Mouse (Mus musculus): ENCODE data around the gene Bcl2l2. TPM values are rescaled to one million over a fixed set of nuclear protein-coding genes. Genes with fewer than 3 reads are reported as not detected.

The Bcl2l2 gene
- polyA plus RNA-seq, 1 experiment = 20.5 TPM

GRCm38 (mm10) chr14:54875844-54876538, 7.2 kb upstream of the Bcl2l2 start:
- peak overlapping the region; percentile 68 for H3ac ChIP-seq (ENCODE audit: control insufficient read depth, insufficient read length)
- H3K27me3 ChIP-seq (ENCODE audit: control insufficient read depth, insufficient read depth, insufficient read length) = no peaks in the 10 kb centered on the region
- H3K4me2 ChIP-seq (ENCODE audit: low read depth) = peak overlapping the region; percentile 97
- peak overlapping the region; percentile 29 for H3K4me3 ChIP-seq
- TF ChIP-seq POLR2AphosphoS2 (IDR thresholded peaks at IDR 0.05; ENCODE audit: insufficient read length, low read depth) = no peak
- no peak for TF ChIP-seq POLR2A (IDR thresholded peaks at IDR 0.05; ENCODE audit: insufficient read length, low read depth)
- H3K79me2 ChIP-seq (ENCODE audit: control insufficient read depth, insufficient read depth) = no peaks in the 10 kb centered on the region
- H3K36me3 ChIP-seq (ENCODE audit: control insufficient read depth, insufficient read depth) = no peaks in the 10 kb centered on the region

DNA sequence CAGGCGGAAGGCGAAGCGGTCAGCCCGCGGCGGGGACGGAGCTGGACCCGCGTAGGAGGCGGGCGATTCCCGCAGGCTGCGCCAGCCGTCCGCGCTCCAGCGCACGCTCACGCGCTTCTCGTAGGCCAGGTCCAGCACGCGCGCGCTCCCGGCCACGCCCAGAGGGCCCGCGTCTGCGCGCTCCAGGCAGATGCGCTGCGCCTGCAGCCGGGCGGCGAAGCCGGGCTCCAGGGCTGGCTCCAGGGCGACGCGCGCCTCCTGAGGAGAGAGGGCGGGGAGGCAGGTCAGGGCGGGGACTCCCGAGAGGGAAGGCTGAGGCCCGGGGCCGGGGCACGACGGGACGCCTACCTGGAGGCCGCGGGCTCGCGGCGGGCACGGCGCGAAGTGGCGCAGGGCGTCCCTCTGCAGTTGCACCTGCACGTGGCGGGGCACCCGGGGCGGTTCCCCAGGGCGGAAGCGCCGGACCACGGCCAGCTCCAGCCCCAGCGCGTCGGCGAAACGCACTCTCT, 6.6 kb upstream of the Bcl2l2 start:
- TF ChIP-seq MYOD1 (IDR thresholded peaks at IDR 0.05; ENCODE audit: control insufficient read depth in 1 of 3, insufficient read length in 2 of 3, low read depth in 2 of 3) = peak in 2 of 3 experiments; percentile 4 to 40
- no peak for TF ChIP-seq REST (IDR thresholded peaks at IDR 0.05; ENCODE audit: insufficient read depth, insufficient read length)
- no peak for TF ChIP-seq MYOG (IDR thresholded peaks at IDR 0.05; ENCODE audit: control insufficient read depth in 1 of 3, insufficient read depth in 1 of 3, insufficient read length in 2 of 3, low read depth in 2 of 3)
- TF ChIP-seq TCF12 (IDR thresholded peaks at IDR 0.05; ENCODE audit: insufficient read depth, poor library complexity, severe bottlenecking) = no peak
- TF ChIP-seq USF1 (IDR thresholded peaks at IDR 0.05; ENCODE audit: low read depth) = no peak
- TF ChIP-seq POLR2A (IDR thresholded peaks at IDR 0.05; ENCODE audit: insufficient read length, low read depth) = peak; percentile 94
- TF ChIP-seq CEBPB (IDR thresholded peaks at IDR 0.05; ENCODE audit: insufficient read depth, poor library complexity, severe bottlenecking) = no peak
- peak; percentile 91 for TF ChIP-seq POLR2AphosphoS2 (IDR thresholded peaks at IDR 0.05; ENCODE audit: insufficient read length, low read depth)
- peak overlapping the region; percentile 29 for H3K4me3 ChIP-seq
- H3K36me3 ChIP-seq (ENCODE audit: control insufficient read depth, insufficient read depth) = no peaks in the 10 kb centered on the region
- peak overlapping the region; percentile 97 for H3K4me2 ChIP-seq (ENCODE audit: low read depth)
- peak overlapping the region; percentile 68 for H3ac ChIP-seq (ENCODE audit: control insufficient read depth, insufficient read length)
- no peaks in the 10 kb centered on the region for H3K79me2 ChIP-seq (ENCODE audit: control insufficient read depth, insufficient read depth)
- H3K27me3 ChIP-seq (ENCODE audit: control insufficient read depth, insufficient read depth, insufficient read length) = no peaks in the 10 kb centered on the region

DNA sequence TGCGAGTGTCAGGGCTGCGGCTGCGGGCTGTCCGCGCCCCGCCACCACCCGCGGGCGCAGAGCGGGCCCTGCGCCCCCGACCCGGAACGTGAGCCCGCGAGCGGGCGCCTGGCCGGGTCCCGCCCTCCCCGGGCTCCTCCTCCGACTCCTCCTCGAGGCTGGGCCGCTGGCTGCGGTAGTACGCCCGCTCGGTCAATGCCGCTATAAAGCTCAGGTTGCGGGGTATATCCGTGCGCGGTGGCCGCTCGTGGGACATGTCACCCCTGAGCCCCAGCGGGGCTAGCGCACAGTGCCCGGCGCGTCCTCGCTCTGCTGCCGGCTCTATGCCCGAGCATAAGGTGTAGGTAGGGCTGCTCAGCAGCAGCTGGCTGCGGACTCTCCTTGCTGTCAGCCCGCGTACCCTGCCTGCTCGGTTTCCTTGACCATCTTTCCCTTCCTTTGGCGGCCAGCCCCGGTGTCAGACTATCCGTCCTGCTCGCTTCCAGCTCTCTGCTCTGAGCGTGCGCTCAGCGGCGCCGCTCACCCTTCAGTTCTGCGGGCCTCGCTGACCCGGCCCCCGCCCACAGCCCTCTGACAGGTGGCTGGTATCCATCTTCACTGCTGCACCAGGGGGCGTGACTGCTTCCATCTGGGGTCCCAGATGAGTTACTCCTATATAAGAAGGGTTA, 6.0 kb upstream of the Bcl2l2 start, which contains the start of gene Ppp1r3e:
Gene Ppp1r3e, minus strand, starts transcription at position 503 of the 668 bp plus-strand sequence.
- TF ChIP-seq POLR2A (IDR thresholded peaks at IDR 0.05; ENCODE audit: insufficient read length, low read depth) (peak; percentile 9), MYOD1 (IDR thresholded peaks at IDR 0.05; ENCODE audit: control insufficient read depth in 1 of 3, insufficient read length in 2 of 3, low read depth in 2 of 3) (peak in 1 of 3 experiments; percentile 66), MYOG (IDR thresholded peaks at IDR 0.05; ENCODE audit: control insufficient read depth in 1 of 3, insufficient read depth in 1 of 3, insufficient read length in 2 of 3, low read depth in 2 of 3) (peak in 2 of 3 experiments; percentile 13 to 19), MAX (IDR thresholded peaks at IDR 0.05; ENCODE audit: low read depth) (no peak), POLR2AphosphoS2 (IDR thresholded peaks at IDR 0.05; ENCODE audit: insufficient read length, low read depth) (no peak), TCF12 (IDR thresholded peaks at IDR 0.05; ENCODE audit: insufficient read depth, poor library complexity, severe bottlenecking) (no peak)
- no peaks in the 10 kb centered on the region for H3K79me2 ChIP-seq (ENCODE audit: control insufficient read depth, insufficient read depth)
- no peaks in the 10 kb centered on the region for H3K27me3 ChIP-seq (ENCODE audit: control insufficient read depth, insufficient read depth, insufficient read length)
- H3K4me2 ChIP-seq (ENCODE audit: low read depth) = peak within 1 kb of the TSS; percentile 97
- H3K36me3 ChIP-seq (ENCODE audit: control insufficient read depth, insufficient read depth) = no peaks in the 10 kb centered on the region
- peak within 1 kb of the TSS; percentile 29 for H3K4me3 ChIP-seq
- peak within 1 kb of the TSS; percentile 68 for H3ac ChIP-seq (ENCODE audit: control insufficient read depth, insufficient read length)

GRCm38 (mm10) chr14:54884022-54884712, 990 bp downstream of the Bcl2l2 start:
- Histone ChIP-seq H3K36me3 (ENCODE audit: control insufficient read depth, insufficient read depth) (no peaks in the 10 kb centered on the region), H3K4me3 (peak overlapping the region; percentile 93), H3K27me3 (ENCODE audit: control insufficient read depth, insufficient read depth, insufficient read length) (no peaks in the 10 kb centered on the region), H3K79me2 (ENCODE audit: control insufficient read depth, insufficient read depth) (peaks cover 25% of the 10 kb centered on the region), H3ac (ENCODE audit: control insufficient read depth, insufficient read length) (peak overlapping the region; percentile 20), H3K4me2 (ENCODE audit: low read depth) (peak overlapping the region; percentile 93)
- no peak for TF ChIP-seq USF1 (IDR thresholded peaks at IDR 0.05; ENCODE audit: low read depth)
- TF ChIP-seq POLR2A (IDR thresholded peaks at IDR 0.05; ENCODE audit: insufficient read length, low read depth) = no peak
- TF ChIP-seq POLR2AphosphoS2 (IDR thresholded peaks at IDR 0.05; ENCODE audit: insufficient read length, low read depth) = no peak
- TF ChIP-seq TCF3 (IDR thresholded peaks at IDR 0.05; ENCODE audit: insufficient read length, low read depth) = no peak
- TF ChIP-seq MYOD1 (IDR thresholded peaks at IDR 0.05; ENCODE audit: control insufficient read depth in 1 of 3, insufficient read length in 2 of 3, low read depth in 2 of 3) = no peak
- no peak for TF ChIP-seq E2F4 (IDR thresholded peaks at IDR 0.05; ENCODE audit: insufficient read depth)
- TF ChIP-seq TCF12 (IDR thresholded peaks at IDR 0.05; ENCODE audit: insufficient read depth, poor library complexity, severe bottlenecking) = no peak
- TF ChIP-seq REST (IDR thresholded peaks at IDR 0.05; ENCODE audit: insufficient read depth, insufficient read length) = no peak
- no peak for TF ChIP-seq SRF (IDR thresholded peaks at IDR 0.05; ENCODE audit: control insufficient read depth, insufficient read length, low read depth)
- no peak for TF ChIP-seq MAX (IDR thresholded peaks at IDR 0.05; ENCODE audit: low read depth)
- TF ChIP-seq MYOG (IDR thresholded peaks at IDR 0.05; ENCODE audit: control insufficient read depth in 1 of 3, insufficient read depth in 1 of 3, insufficient read length in 2 of 3, low read depth in 2 of 3) = no peak
- no peak for TF ChIP-seq CEBPB (IDR thresholded peaks at IDR 0.05; ENCODE audit: insufficient read depth, poor library complexity, severe bottlenecking)
